Mouse (Mus musculus) forebrain, embryonic 13.5 days (tissue): ENCODE results near the gene Ugt1a5. TPM values are rescaled to one million over a fixed set of nuclear protein-coding genes. Genes with fewer than 3 reads are reported as not detected.

ENCODE experiments used
- ATAC-seq: fragments of 200-750 bp; cut with Nextera tagmentation; 2 replicates; pipeline ENCODE4 v1.8.0; 2017
- H3K27ac ChIP-seq: fragments of 300-500 bp; sonication (generic); 2 replicates; pipeline ENCODE4 v1.5.1; 2015; ENCODE audit warnings: inconsistent platforms, mild to moderate bottlenecking, moderate library complexity
- H3K27me3 ChIP-seq: fragments of 300-500 bp; sonication (generic); 2 replicates; pipeline ENCODE4 v1.6.1; 2015; ENCODE audit warnings: mild to moderate bottlenecking, inconsistent platforms
- H3K36me3 ChIP-seq: fragments of 300-500 bp; sonication (generic); 2 replicates; pipeline ENCODE4 v1.6.1; 2015; ENCODE audit warnings: mild to moderate bottlenecking, inconsistent platforms; ENCODE audit not compliant: poor library complexity, severe bottlenecking
- H3K4me1 ChIP-seq: fragments of 300-500 bp; sonication (generic); 2 replicates; pipeline ENCODE4 v1.6.1; 2015; ENCODE audit warnings: inconsistent platforms
- H3K4me2 ChIP-seq: fragments of 300-500 bp; sonication (generic); 2 replicates; pipeline ENCODE4 v1.6.1; 2015; ENCODE audit warnings: inconsistent platforms, mild to moderate bottlenecking, moderate library complexity
- H3K4me3 ChIP-seq: fragments of 300-500 bp; sonication (generic); 2 replicates; pipeline ENCODE4 v1.5.1; 2015; ENCODE audit warnings: mild to moderate bottlenecking, inconsistent platforms
- H3K9ac ChIP-seq: fragments of 300-500 bp; sonication (generic); 2 replicates; pipeline ENCODE4 v1.6.1; 2015; ENCODE audit warnings: mild to moderate bottlenecking, inconsistent platforms
- H3K9me3 ChIP-seq: fragments of 300-500 bp; sonication (generic); replicated peaks from 2 replicates; pipeline ENCODE4 v1.6.1; 2016; ENCODE audit warnings: inconsistent platforms
- WGBS: fragments of 180-500 bp; shearing (Covaris S2); methylation state at CpG from one replicate; pipeline ENCODE4 v1.1.7; 2015; 5-methylcytosine and 5-hydroxymethylcytosine counted together
- polyA plus RNA-seq: library from polyadenylated mRNA; unstranded; fragments of >200 nt; fragmentation: Nextera tagmentation; extraction: Ambion mirVana; gene quantifications from 2 replicates; pipeline ENCODE4 v1.2.1, GENCODE M21; 2015

Gene Ugt1a5
- polyA plus RNA-seq, 1 experiment from 2014 or later = not detected

DNA sequence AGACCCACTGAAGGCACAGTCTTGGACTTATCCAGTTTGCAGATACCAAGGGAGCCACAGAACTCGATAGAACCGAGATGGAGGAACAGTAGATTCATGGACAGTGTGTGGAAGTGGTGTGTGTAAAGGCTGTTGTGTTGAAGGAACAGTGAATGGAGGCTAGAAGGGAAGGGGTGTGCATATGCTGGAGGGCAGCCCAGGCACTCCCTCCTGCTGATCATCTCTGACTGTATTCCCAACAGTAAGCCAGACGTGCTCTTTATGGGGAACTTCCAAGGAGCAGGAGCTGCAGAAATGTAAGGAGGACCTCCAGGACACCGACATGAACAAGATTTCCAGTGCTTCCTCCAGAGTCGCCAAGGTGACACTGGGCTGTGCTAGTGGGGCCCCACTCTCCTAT lies 84.2 kb downstream of the Ugt1a5 start:
- 80% methylated on average over 5 of the region's 5 CpGs for WGBS
- Histone ChIP-seq H3K4me2 (no peak overlapping the region), H3K4me3 (no peak overlapping the region), H3K9me3 (peaks cover 97% of the 10 kb centered on the region), H3K27me3 (no peaks in the 10 kb centered on the region), H3K4me1 (no peaks in the 10 kb centered on the region), H3K9ac (no peak overlapping the region), H3K36me3 (no peaks in the 10 kb centered on the region), H3K27ac (no peak overlapping the region)
- no peak for ATAC-seq

DNA sequence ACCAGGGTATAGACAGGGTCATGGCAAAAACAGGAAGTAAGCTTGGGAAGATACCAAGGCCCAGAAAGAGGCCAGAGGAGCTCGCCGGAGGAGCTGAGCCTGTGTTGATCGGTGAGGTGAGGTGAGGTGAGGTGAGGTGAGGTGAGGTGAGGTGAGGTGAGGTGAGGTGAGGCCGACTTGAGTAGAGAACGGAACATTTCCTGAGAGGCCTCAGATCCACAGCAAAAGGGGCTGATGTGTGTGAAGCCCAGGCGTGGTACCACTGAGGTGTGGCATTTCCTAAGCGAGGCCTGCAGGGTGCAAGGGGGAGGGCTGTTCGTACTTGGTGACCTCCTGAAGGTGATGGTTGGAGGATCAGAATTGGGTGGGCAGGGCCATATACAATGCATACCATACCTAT lies 87.3 kb downstream of the Ugt1a5 start:
- Histone ChIP-seq H3K36me3 (no peaks in the 10 kb centered on the region), H3K27me3 (no peaks in the 10 kb centered on the region), H3K9ac (no peak overlapping the region), H3K4me1 (no peaks in the 10 kb centered on the region), H3K9me3 (peaks cover 97% of the 10 kb centered on the region), H3K27ac (no peak overlapping the region), H3K4me2 (no peak overlapping the region), H3K4me3 (no peak overlapping the region)
- ATAC-seq = no peak
- 76% methylated on average over 8 of the region's 8 CpGs for WGBS

DNA sequence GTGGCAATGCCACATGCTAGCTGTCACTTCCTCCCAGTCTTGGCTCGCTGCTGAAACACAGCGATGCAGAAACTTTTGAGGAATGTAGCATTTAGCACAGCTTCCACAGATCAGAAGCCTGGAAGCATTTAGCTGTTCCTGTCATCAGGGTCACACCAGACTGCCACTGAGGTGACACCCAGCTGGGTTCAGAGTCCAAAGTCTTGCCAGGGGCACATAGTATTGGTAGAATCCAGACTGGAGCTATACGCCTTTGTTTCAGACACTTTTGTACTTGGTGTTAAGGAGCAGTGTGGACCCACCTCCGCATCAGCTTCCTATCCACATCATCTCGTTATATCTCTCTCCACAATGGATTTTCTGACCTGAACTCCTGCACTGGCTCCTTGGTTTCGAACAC lies 87.7 kb downstream of the Ugt1a5 start:
- H3K27me3 ChIP-seq = no peaks in the 10 kb centered on the region
- H3K36me3 ChIP-seq = no peaks in the 10 kb centered on the region
- 69% methylated on average over 6 of the region's 6 CpGs for WGBS
- no peaks in the 10 kb centered on the region for H3K4me1 ChIP-seq
- H3K4me2 ChIP-seq = no peak overlapping the region
- H3K27ac ChIP-seq = no peak overlapping the region
- H3K9me3 ChIP-seq = peaks cover 97% of the 10 kb centered on the region
- ATAC-seq = no peak
- H3K9ac ChIP-seq = no peak overlapping the region
- no peak overlapping the region for H3K4me3 ChIP-seq

DNA sequence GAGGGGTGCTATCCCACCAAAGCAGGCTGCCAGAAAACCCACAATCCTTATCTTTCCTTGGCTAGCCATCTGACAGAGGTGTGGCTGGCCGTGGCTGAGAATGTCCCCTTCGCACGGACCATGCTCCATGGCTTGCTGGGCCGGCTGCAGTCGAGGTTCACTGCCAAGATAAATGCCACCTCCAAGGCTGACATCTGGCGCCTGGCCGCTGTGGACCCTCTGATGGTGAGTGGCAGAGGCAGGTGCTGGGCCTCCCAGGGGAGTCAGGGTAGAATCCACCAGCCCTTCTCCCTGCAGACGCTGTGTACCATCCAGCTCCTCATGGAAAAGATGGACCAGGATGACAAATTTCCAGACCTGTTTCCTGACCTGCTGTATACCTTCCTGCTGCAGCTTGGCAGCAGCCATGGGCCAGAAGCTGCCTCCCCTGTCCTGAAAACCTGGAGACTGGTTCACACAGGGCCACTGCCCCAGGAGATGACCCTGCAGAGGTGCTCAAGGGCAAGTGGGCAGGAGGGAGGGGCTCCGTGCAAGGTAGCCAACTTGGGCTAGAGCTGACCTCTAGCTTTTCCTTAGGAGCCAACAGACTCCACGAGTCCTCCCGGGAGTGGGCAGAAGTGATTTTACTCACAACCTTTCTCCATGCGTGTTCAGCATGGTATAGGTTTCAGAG lies 89.1 kb downstream of the Ugt1a5 start:
- WGBS = 88% methylated on average over 12 of the region's 12 CpGs
- Histone ChIP-seq H3K36me3 (peaks cover 9% of the 10 kb centered on the region), H3K9ac (no peak overlapping the region), H3K9me3 (peaks cover 87% of the 10 kb centered on the region), H3K4me3 (no peak overlapping the region), H3K27ac (no peak overlapping the region), H3K27me3 (no peaks in the 10 kb centered on the region), H3K4me1 (no peaks in the 10 kb centered on the region), H3K4me2 (no peak overlapping the region)
- ATAC-seq = no peak

DNA sequence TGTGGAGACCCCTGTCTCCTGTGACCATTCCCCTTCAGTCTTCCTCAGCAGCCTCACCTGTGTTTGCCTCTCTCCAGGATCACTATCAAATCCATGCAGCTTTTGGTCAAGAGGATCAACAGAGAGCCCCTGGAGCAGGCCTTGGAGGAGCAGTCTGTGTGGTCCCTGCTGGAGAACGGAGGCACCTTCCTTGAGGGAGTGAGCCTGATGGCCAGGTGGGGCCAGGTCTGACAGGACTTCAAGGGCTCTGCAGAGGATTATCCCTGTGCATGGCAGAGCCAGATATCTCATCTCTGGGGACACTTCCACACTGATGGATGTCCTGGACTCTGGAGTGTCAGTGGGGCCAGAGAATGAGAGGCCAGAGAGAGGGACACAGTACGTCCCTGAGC lies 89.7 kb downstream of the Ugt1a5 start:
- peaks cover 82% of the 10 kb centered on the region for H3K9me3 ChIP-seq
- H3K9ac ChIP-seq = no peak overlapping the region
- WGBS = 63% methylated on average over 2 of the region's 2 CpGs
- no peaks in the 10 kb centered on the region for H3K27me3 ChIP-seq
- no peak for ATAC-seq
- no peak overlapping the region for H3K4me3 ChIP-seq
- H3K4me1 ChIP-seq = no peaks in the 10 kb centered on the region
- H3K36me3 ChIP-seq = peaks cover 14% of the 10 kb centered on the region
- no peak overlapping the region for H3K4me2 ChIP-seq
- H3K27ac ChIP-seq = no peak overlapping the region

DNA sequence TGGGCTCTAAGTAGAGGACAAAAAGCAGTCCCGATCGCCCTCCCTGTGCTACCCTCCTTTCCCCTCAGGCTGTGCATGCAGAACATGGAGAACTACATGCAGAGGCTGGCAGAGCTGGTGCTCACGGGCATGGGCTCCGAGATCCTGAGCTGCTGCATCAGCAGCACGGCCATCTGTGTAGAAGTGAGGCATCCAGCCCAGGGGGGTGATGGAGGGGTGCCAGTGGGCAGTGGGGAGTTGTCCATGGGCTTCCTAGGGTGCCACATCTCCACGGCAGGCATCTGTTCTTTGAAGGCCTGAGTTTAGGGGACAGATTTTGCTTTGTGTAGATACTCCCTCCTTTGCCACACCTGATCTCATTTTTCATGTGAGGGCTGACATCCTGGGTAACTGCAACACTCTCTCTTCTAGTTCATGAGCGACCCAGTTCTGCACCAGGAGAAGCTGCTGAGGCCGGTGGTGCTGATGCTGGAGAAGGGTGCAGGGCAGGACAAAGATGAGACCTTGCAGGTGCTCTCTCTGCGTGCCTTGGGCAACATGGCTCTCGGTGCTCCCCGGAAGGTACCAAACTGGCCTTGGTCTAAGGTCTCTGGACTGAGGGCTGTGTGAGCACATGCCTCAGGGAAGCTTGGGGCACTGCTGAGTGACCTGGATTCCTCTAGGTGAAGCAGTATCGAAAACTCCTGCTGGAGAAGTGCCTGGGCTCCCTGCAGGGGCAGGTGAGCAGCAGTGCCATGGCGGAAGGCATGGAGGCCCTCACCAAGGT lies 90.4 kb downstream of the Ugt1a5 start:
- H3K9me3 ChIP-seq = peaks cover 75% of the 10 kb centered on the region
- 77% methylated on average over 13 of the region's 13 CpGs for WGBS
- H3K4me3 ChIP-seq = no peak overlapping the region
- no peak for ATAC-seq
- H3K9ac ChIP-seq = no peak overlapping the region
- H3K36me3 ChIP-seq = peaks cover 22% of the 10 kb centered on the region
- no peaks in the 10 kb centered on the region for H3K27me3 ChIP-seq
- no peaks in the 10 kb centered on the region for H3K4me1 ChIP-seq
- no peak overlapping the region for H3K27ac ChIP-seq
- H3K4me2 ChIP-seq = no peak overlapping the region

DNA sequence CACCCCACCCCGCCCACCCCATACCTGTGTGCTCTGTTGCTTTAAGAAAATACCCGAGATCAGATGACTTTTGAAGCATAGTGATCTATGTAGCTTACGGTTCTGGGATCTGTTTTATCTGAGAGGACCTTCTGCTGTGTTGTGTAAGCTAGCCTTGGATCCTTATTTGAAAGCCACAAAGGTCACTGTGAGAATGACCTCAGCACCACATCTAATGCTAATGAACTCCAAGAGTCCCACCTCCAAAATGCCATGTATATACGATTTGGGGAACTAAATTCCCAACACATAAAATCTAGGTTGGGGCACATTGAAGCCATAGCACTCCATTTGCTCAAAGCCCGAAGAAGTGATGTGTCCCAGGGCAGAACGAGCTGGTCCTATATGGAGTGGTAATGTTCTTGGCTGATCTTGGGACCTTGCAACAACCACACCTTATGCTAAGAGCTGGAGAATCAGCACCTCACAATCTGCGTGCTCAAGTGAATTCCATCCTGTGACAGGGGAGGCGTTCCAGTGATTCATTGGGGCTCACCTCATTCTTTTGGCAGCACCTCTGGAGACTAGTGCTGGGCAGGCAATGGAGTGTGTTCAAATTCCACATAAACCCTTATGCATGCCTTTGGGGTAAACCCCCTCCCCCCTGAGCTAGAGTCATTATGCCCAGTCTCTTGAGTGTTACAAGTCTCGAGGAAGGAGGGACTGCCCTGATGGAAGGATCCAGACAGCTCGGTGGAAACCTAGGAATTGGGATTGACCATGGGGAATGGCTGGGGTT lies 91.3 kb downstream of the Ugt1a5 start:
- Histone ChIP-seq H3K36me3 (peaks cover 31% of the 10 kb centered on the region), H3K4me2 (no peak overlapping the region), H3K9ac (no peak overlapping the region), H3K4me1 (no peaks in the 10 kb centered on the region), H3K27ac (no peak overlapping the region), H3K4me3 (no peak overlapping the region), H3K9me3 (peaks cover 69% of the 10 kb centered on the region), H3K27me3 (no peaks in the 10 kb centered on the region)
- 82% methylated on average over 10 of the region's 10 CpGs for WGBS
- ATAC-seq = no peak

DNA sequence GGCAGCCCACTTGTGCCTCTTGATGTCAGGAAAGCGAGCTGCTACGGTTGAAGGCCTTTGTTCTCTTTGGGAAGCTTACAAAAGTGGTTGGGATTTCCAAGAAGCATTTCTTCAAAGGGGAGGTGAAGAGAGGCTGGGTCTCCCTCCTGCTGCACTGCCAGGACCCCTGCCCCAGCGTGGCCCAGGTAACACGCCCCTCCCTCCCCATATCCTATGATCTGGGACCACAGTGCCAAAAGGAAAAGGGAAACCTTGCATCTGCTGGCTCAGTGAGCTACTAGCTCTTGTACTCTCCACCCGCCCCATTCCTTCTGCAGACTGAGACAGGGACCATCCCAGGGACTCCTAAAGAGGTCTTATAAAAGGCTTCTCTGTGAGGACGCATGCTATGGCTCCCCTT lies 91.9 kb downstream of the Ugt1a5 start:
- H3K27ac ChIP-seq = no peak overlapping the region
- peaks cover 37% of the 10 kb centered on the region for H3K36me3 ChIP-seq
- ATAC-seq = no peak
- 81% methylated on average over 6 of the region's 6 CpGs for WGBS
- H3K4me1 ChIP-seq = no peaks in the 10 kb centered on the region
- no peak overlapping the region for H3K4me3 ChIP-seq
- H3K9ac ChIP-seq = no peak overlapping the region
- H3K27me3 ChIP-seq = no peaks in the 10 kb centered on the region
- H3K9me3 ChIP-seq = peaks cover 63% of the 10 kb centered on the region
- no peak overlapping the region for H3K4me2 ChIP-seq

DNA sequence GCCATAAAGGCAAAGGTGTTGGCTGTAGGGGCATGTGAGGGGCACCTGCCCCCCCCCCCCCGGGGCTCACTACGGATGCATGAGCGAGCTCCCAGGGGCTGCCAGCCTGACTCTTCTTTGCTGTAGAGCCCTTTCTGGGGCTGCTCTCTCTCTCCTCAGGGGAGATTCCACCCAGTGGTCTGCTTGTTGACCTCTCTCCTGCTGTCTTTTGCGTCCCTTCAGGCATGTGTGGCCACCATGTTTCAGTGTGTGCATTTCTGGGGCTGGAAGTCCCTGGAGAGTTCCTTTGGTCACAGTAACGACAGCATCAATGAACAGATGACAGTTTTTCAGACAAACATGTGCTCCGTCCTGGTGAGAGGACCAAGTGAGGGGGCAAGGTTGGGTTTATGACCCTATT lies 92.5 kb downstream of the Ugt1a5 start:
- Histone ChIP-seq H3K4me1 (no peaks in the 10 kb centered on the region), H3K4me3 (no peak overlapping the region), H3K36me3 (peaks cover 43% of the 10 kb centered on the region), H3K9me3 (peaks cover 56% of the 10 kb centered on the region), H3K27me3 (no peaks in the 10 kb centered on the region), H3K27ac (no peak overlapping the region), H3K4me2 (no peak overlapping the region), H3K9ac (no peak overlapping the region)
- no peak for ATAC-seq
- WGBS = 75% methylated on average over 6 of the region's 6 CpGs

DNA sequence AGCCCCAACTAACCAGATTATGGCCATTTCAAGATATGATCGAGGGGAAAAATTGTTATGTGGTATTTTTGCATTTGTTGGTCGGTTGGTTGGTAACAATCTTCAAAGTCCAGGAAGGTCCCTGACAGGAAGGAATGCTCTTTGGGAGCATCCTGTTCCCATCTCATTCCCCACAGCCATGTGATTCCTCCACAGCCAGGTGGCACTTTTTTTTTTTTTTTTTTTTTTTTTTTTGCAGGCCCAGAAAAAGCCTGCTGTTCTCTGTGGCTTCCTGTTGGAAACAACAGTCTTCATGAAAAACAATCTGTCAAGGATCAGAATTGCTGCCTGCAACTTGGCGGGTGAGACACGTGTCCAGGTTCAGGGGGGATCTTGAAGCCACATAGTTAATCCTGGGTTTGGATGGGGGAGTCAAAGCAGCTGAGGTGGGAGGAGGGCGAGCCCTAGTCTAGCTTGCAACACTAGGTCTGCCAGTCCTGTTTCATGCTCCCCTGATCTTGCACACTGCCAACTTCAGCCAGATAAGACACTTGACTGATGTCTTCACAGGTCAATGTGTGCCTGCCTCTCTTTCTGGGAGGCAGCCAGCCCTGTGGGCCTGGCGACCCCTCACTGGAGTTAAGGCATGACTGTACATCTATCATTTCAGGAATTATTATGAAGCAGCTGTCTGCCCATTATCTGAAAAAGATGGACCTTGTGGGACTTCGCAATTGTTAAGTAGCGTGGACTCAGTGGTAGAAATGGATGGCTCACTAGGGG lies 93.2 kb downstream of the Ugt1a5 start:
- Histone ChIP-seq H3K4me2 (no peak overlapping the region), H3K36me3 (peaks cover 50% of the 10 kb centered on the region), H3K4me3 (no peak overlapping the region), H3K9ac (no peak overlapping the region), H3K27ac (no peak overlapping the region), H3K27me3 (no peaks in the 10 kb centered on the region), H3K4me1 (no peaks in the 10 kb centered on the region), H3K9me3 (peaks cover 49% of the 10 kb centered on the region)
- 0 out of 2 replicates have a peak, but pooled peaks have one; percentile 0 for ATAC-seq
- 81% methylated on average over 8 of the region's 8 CpGs for WGBS

DNA sequence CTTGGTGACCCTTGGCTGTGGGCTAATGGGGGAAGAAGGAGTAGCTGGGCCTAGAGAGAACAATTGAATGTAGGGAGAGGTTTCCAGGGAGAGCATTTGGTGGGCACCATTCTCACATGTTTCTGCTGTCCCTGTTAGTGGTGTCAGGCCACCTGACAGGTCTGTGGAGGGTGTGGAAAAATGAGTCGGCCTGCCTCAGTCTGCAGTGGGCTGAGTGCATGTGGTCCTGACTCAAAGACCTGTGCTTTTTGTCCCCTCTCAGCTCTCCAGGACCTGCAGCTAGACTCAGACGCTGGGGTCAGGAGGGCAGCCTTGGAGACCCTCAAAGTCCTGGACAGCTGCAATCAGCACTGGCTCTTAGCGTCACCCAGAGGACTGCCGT lies 93.8 kb downstream of the Ugt1a5 start:
- 0 out of 2 replicates have a peak, but pooled peaks have one; percentile 1 for ATAC-seq
- no peak overlapping the region for H3K4me2 ChIP-seq
- no peak overlapping the region for H3K4me3 ChIP-seq
- H3K36me3 ChIP-seq = peaks cover 56% of the 10 kb centered on the region
- H3K27me3 ChIP-seq = no peaks in the 10 kb centered on the region
- no peaks in the 10 kb centered on the region for H3K4me1 ChIP-seq
- no peak overlapping the region for H3K27ac ChIP-seq
- WGBS = 81% methylated on average over 4 of the region's 4 CpGs
- H3K9me3 ChIP-seq = peaks cover 44% of the 10 kb centered on the region
- no peak overlapping the region for H3K9ac ChIP-seq

DNA sequence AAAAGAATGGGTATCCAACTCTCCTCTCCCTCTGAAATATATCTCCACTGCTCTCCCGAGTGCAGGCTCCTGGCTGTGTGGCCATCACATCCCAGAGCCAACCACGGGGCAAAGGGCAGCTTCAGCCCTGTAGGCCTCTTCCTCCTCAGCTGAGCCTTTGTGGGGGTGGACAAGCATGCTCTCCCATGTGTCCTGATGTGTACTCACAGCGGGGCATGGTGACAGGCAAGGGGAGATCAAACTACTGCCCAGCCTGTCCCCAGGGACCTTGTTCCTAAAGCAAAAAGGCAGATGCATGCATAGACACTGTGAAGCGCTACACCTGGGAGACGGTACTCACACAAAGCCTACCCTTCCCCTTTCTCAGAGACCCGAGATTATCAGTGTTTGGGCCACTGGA lies 94.3 kb downstream of the Ugt1a5 start:
- H3K27ac ChIP-seq = no peak overlapping the region
- ATAC-seq = peak; percentile 3; the same call in 1 of the 2 replicates
- peaks cover 61% of the 10 kb centered on the region for H3K36me3 ChIP-seq
- H3K9ac ChIP-seq = no peak overlapping the region
- WGBS = 85% methylated on average over 6 of the region's 6 CpGs
- no peak overlapping the region for H3K4me3 ChIP-seq
- no peaks in the 10 kb centered on the region for H3K27me3 ChIP-seq
- peaks cover 39% of the 10 kb centered on the region for H3K9me3 ChIP-seq
- no peak overlapping the region for H3K4me2 ChIP-seq
- no peaks in the 10 kb centered on the region for H3K4me1 ChIP-seq
